Mouse (Mus musculus) gastrocnemius, postnatal 4 days (tissue): ENCODE measurements around the gene Lats2. TPM values are rescaled to one million over a fixed set of nuclear protein-coding genes. Genes with fewer than 3 reads are reported as not detected.
"Not testable (repeated sequence)": the region's sequence is repeated elsewhere in the genome, so short reads cannot be mapped to it uniquely, and the experiment has no call there.

ENCODE experiments used
- DNase-seq, 2 experiments: peaks; one replicate each; pipeline ENCODE4 v3.0.0; 2021 to 2022; ENCODE audit warnings: low spot score in 2 of 2, mixed read lengths in 2 of 2
- long read RNA-seq, 2 experiments: library from polyadenylated mRNA; stranded (forward); transcript quantifications; one replicate each; pipeline ENCODE4 v2.0.0; 2021
- total RNA-seq, 2 experiments: library from RNA; stranded (reverse); gene quantifications; 2 replicates each; pipeline ENCODE4 v1.2.3; 2021

Gene Lats2
- 10 to 100 TPM; 37.1 to 39.2 TPM for total RNA-seq
- long read RNA-seq, experiment 1, full-length matches to known transcripts, result 15 of 27 reads
- long read RNA-seq, experiment 1, partial matches to known transcripts, result 8 of 27 reads
- long read RNA-seq, experiment 1, other reads (novel, unspliced or antisense), result 4 of 27 reads
- long read RNA-seq, experiment 2, full-length matches to known transcripts, result 22 of 43 reads
- long read RNA-seq, experiment 2, partial matches to known transcripts, result 11 of 43 reads
- long read RNA-seq, experiment 2, other reads (novel, unspliced or antisense), result 10 of 43 reads

DNA sequence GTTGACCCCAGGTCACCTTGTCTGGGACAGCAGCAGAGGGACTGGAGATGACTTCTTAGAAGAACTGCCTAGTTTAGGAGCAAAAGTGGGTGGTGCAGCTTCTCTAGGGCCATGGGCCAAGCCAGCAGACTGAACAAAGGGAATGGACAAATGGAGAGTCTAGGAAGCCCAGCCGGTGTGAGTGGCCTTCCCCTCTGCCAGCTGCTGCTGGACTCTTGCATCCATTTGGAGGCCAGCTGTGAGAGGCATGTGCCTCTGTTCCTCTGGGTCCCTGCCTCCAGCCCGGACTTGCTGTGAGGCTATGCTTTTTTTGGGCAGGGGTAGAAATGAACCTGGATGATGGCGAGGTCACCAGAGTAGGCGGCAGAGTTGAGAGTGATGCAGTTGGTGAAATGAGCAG lies at the start of gene Lats2:
Gene Lats2, minus strand, starts transcription at position 152 of the 400 bp plus-strand sequence.
- no peak for DNase-seq

GRCm38 (mm10) chr14:57803731-57804130 lies 45.5 kb upstream of the Lats2 start:
- DNase-seq, result no peak

- DNase-seq, result peak; percentile 89 to 96
Measured at GRCm38 (mm10) chr14:57797991-57798931, 40.1 kb upstream of the Lats2 start, which contains the start of gene Sap18. Gene Sap18 (plus strand): TSS chr14:57798180.

- no peak for DNase-seq
Measured at GRCm38 (mm10) chr14:57797551-57797950, 39.4 kb upstream of the Lats2 start.

DNA sequence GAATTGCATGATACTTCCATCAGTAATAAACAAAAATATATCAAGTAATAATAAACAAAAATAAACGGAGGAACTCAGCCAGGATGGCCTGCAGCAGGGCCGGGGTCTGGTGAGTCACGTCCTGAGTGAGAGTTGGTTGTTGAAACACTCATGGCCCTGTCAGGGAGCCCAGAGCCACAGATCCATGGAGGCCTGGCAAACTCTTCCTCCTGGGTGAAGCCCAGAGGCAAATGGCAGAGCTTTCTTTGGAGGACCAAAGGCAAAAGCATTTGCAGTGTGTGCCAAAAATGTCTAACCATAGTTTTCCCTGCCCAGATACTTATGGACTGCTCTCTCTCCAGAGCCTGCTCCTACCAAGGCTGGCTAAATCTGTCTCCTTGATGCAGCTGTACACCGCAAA lies 33.0 kb upstream of the Lats2 start:
- no peak for DNase-seq

DNA sequence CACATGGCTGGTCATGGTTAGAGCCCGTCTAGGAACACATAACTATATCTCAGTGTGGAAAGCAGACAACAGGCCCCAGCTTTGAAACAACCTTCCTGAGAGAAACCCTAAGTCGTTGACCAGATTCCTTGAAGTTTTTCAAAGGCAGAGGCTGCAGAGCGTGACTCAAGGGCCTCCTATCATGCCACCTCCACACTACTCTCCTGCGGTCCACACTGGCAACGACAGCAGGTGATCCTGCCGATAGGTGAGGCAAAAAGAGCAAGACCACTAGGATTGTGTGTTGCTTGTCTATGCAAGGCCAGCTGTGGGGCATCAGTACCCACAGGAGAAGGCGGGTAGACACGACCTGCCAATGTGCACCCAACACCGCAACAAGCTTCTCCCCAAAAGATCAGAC lies 31.6 kb upstream of the Lats2 start:
- no peak for DNase-seq

- no peak for DNase-seq
Measured at GRCm38 (mm10) chr14:57789311-57789710, 31.1 kb upstream of the Lats2 start.

DNA sequence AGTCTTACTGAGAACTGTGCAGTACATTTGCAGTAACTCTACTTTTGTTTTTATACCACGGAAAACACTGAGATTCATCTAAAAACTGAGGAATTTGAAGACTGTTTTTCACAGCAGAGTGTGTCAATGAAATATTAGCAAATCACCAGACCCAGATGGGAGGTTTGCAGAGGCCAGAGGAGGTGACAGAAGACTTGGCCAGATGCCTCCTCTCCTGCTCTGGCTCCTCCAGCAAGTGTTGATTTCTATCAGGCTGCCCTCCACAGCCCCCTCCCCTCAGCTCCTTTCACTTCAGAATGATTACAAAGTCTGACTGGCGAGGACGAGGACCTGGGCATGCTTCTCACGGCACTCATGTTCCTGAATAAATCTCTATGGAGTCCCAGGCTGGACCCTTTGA lies 29.2 kb upstream of the Lats2 start:
- no peak for DNase-seq

DNA sequence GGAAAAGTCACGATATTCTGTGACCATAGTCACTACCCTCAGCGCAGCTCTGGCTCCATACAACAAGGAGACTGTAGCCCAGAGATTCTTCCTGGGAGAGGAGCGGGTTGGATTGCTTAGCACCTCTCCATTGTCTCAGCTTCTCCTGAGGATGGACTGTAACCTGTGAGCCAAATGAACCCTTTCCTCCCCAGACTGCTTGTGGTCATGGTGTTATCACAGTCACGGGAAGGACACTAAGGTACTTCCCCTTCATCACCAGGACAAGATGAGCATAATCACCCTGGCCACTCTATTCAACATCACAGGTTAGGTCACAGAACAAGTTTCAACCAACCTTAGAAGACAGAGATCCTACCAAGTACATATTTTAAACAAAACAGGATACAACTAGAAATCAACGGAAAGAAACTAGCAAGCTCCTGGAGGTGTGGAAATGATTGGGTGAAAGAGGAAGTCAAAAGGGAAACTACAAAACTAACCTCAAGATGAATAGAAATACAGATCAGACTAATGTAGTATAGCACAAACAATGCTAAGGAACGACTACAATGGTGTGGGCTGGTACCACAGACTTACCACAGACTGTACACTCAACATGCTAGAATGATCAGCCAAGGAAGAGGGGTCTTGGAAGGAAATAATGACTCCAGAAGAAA lies 14.1 kb upstream of the Lats2 start:
- DNase-seq, result no peak

GRCm38 (mm10) chr14:57769102-57769501 lies 10.9 kb upstream of the Lats2 start:
- DNase-seq, result no peak

GRCm38 (mm10) chr14:57760447-57761412 lies 2.5 kb upstream of the Lats2 start:
- no peak for DNase-seq

GRCm38 (mm10) chr14:57756094-57756493 lies 2.1 kb downstream of the Lats2 start:
- DNase-seq, result no peak

DNA sequence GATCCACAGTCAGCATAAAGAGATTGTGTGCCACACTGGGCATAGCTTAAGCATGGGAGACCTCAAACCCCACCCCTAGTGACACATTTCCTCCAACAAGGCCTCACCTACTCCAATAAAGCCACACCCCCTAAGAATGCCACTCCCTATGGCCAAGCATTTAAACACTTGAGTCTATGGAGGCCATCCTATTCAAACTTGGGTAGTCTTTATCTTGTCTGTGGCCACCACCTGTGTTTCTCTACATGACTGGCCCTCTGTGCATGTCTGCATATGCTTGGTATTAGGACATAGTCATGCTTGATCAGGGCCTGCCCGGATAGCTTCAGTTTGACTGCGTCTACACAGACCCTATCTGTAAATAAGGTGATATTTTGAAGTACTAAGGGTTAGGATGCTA lies 2.5 kb downstream of the Lats2 start:
- DNase-seq, result no peak

- DNase-seq, result no peak
Measured at GRCm38 (mm10) chr14:57753351-57753992, 4.7 kb downstream of the Lats2 start.

GRCm38 (mm10) chr14:57751006-57751405 lies 7.2 kb downstream of the Lats2 start:
- DNase-seq, result not testable (repeated sequence)

- DNase-seq, result no peak
Measured at GRCm38 (mm10) chr14:57749501-57749900, 8.7 kb downstream of the Lats2 start.

DNA sequence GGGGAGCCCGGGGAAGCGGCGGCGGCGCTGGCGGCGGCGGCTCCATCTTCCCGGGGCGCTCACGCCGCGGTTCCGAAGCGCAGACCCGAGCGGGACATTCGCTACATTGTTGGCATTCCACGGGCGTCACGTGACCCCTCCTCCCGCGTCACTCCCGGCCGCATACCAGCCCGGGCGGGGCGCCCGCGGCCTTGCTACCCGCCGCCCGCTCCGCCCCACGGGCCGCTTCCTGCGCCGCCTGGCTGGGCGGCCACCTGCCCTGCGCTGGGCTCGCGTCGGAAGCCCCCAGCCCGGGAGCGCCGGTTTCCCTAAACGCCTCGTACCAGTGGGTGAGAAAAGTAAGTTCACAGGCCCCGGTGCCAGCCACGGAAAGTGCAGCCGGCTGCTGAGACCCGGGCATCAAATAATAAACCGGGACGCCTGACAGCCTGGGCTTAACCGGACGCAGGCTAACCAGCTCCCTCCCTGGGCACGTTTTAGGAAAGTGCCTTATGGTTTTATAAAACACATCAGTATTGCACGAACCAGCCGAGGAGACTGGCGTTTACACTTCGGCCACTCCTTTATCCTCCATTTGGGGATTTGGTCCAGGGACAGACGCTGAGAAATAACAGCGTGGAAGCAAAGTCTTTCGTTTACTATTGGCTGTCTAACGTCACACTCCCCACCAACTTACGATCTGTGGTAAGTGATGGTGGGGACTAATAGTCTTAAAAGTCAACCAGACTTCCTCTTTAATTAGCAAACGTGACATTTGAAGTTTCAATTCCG lies 12.0 kb downstream of the Lats2 start, which contains the start of gene Gm49361:
Gene Gm49361, minus strand, starts transcription at position 103 of the 771 bp plus-strand sequence.
- DNase-seq, result peak; percentile 94 to 95

DNA sequence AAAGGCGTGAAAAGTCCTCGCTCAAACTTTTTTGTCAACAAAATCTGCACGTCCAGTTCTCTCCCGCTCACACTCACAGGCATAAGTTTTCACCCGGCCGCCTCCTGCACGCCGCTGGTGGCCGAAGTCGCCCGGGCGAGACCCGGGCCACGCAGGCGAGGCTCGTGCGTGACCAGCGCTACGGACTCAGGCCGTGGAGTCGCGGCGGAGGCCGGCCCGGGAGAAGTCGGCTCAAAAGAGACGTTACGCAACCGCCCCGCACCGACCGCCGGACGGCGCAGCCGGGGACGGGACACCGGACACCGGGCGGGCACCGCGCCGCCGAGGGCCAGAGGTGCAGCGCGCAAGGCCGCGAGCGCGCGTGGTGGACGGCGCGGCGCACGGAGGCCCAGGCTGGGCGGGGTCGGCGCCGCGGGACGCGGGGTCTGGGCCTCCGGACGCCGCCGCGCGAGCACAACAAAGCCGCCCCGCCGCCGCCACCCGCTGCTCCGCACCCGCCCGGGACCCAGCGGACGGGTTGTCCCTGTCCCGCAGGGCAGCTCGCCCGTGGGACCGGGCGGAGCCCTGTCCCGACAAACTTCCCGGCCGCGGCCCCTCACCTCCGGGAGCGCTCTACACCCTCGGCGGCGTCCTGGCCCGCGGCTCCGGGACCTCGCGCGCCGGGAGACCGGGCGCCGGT lies 12.8 kb downstream of the Lats2 start:
- peak; percentile 39 to 63 for DNase-seq
